Mouse (Mus musculus): ENCODE results near the gene Apba3.

Gene Apba3

GRCm38 (mm10) chr10:81306837-81307682 is 40.3 kb downstream of the Apba3 start:
- DNase-seq = peak; percentile 92

DNA sequence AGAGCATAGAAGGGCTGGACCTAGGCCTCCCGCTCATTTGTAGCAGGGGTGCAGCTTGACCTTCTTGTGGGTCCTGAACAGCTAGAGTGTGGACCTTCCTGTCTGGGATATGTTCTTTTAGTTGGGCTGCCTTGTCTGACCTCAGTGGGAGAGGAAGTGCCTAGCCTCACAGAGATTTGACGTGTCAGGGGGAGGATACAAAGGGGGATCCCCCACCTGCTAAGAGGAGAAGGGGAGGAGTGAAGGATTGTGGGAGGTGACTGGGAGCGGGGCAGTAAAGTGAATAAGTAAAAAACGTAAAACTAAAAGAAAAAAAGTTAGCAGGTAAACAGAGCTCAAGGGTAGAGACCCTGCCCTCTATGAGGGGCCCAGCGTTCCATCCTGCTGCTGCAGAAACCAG is 42.8 kb downstream of the Apba3 start:
- DNase-seq = no peak

DNA sequence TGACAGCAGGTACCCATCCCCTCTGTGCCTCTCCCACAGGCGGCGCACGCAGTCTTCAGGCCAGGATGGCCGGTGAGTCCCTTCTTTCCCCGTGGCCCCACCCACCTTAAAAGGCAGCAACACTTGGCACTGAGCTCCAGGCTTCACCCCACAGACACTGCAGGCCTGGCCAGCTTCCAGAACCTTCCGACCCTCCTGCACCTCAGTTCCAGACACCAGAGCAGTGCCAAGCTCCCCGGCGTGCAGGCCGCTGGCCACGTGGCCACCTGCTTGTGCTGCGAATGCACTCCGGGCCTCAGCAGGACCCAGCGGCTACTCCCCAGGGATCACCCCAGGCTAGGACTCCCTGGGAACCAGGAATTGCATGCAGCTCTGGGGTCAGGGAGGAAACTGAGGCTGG is 46.8 kb downstream of the Apba3 start:
- DNase-seq = no peak

DNA sequence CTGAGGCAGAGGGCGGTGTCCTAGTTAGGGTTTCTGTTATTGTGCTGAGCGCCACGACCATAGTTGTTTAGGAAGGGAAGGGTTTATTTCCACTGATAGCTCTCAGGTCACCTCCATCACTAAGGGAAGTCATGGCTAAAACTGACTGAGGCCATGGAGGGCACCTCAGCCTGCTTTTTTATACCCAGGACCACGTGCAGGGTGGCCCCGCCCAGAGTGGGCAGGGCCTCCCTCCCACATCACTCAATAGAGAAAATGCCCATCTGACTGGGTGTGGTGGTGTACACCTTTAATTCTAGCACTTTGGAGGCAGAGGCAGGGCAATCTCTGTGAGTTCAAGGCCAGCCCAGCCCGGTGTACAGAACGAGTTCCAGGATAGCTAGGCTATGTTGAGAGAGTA is 47.4 kb downstream of the Apba3 start:
- DNase-seq = no peak

DNA sequence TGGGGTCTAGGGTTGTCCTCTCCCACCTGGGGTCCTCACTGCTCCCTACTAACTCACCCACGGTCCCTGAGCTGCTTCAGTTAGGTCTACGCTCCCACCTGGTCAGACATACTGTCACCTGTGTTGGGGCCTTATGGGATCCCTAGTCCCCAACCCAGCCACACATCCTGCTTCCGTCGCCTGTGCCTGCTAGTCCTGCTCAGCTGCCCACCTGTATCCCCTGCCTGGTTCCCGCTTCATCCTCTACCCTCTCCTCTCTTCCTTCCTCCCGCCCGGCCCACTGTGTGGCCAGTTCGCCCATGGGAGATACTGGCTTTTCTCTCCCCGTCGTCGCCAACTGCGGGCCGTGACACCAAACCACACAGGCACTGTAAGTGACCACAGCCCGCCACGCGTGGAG is 48.8 kb downstream of the Apba3 start:
- peak; percentile 91 for DNase-seq

DNA sequence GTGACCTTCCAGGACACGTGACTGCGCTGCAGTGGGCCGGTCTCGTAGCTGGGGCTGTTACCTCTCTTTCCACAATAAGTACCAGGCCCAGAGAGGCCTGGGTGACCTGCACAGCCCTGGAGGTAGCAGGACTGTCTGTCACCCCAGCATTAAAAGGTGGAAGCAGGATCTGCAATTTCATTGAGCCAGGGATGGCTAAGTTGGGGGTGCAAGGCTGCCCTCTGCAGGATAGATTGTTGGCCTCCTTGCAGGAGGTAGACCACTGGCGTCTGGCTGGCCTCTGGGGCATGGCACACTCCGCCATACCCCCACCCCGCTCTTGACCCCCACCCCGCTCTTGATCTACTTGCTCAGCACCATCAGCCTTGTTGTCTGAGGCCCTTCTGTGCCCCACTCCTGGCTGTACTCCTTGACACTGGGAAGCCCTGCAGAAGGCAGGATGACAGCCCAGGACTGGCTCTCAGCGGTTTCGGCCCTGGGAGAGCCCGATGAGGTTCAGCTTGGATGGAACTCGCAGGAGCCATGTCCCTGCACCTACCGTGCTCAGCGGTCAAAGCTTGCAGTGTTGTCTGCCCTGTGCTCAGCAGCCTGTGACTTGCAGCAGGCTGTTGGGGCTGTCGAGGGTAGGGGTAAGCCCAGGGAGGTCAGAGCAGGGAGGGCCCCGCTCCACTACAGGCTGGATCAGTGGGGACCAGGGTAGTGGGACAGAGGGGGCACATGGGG is 49.7 kb downstream of the Apba3 start:
- DNase-seq = no peak

GRCm38 (mm10) chr10:81317273-81317672 is 50.5 kb downstream of the Apba3 start:
- peak; percentile 96 for DNase-seq

GRCm38 (mm10) chr10:81318589-81319329 is 52.0 kb downstream of the Apba3 start:
- peak; percentile 96 for DNase-seq

- DNase-seq = peak; percentile 96
These were observed 52.6 kb downstream of the Apba3 start for GRCm38 (mm10) chr10:81319330-81319699.

DNA sequence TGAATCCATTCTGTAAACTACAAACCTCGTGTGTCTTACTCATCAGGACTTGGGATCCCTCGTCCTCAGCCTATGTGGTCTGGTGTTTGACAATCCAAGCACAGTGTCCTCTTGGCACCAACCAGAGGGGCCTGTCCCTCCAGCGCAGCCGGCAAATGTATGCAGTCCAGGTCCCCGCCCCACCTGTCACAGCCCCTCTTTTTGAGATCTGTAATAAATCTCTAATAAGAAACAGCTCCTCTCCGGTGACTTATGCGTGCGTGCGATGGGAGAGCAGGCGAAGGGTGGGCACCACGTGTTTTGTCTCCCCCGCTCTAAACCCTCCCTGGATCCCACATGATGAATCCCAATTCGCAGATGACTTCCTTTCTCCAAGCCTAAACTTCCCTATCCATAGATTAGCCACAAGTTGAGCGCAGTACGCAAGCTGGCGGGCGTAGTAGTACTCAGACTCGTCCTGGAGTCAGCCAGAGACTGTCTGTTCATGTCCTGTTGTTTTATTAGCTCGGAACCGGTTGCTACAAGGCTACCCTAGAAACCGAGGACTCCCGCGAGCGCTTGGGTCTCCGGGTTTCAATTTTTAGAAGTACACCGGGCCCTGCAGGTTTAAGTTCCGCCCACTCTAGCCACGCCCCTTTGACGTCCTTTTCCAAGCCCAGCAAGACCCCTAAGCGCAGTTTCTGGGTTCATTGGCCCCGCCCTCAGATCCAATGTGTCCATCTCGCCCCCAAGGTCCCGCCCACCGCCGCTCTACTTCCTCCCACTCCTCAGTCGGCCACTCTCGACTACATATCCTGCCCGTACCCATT is 53.2 kb downstream of the Apba3 start:
- DNase-seq = no peak

GRCm38 (mm10) chr10:81320550-81321347 is 54.0 kb downstream of the Apba3 start, which contains the start of gene Cactin:
Cactin (plus strand) TSS chr10:81321103.
- DNase-seq = peak; percentile 100

- no peak for DNase-seq
These were observed 54.7 kb downstream of the Apba3 start for GRCm38 (mm10) chr10:81321436-81321835.

DNA sequence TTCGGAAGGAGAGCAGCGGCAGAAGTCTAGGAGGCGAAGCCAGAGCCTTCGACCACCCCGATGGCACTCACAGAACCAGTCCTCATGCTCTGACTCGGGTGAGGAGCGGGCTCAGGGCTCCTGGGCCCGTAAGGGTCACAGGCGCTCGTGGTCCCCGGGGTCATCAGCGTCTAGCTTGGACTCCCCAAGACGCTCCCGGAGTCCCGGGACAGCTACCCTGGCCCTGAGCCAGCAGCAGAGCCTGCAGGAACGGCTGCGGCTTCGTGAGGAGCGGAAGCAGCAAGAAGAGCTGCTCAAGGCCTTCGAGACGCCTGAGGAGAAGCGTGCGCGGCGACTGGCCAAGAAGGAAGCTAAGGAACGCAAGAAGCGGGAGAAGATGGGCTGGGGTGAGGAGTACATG is 55.7 kb downstream of the Apba3 start:
- DNase-seq = peak; percentile 96

All from heart, adult 11 months (tissue).